Mouse (Mus musculus): Measurements from ENCODE around the gene Synj1. TPM values are rescaled to one million over a fixed set of nuclear protein-coding genes. Genes with fewer than 3 reads are reported as not detected.

Synj1 gene
- total and polyA plus RNA-seq, 3 experiments, result 21.2 to 28.9 (median 28.7) TPM

DNA sequence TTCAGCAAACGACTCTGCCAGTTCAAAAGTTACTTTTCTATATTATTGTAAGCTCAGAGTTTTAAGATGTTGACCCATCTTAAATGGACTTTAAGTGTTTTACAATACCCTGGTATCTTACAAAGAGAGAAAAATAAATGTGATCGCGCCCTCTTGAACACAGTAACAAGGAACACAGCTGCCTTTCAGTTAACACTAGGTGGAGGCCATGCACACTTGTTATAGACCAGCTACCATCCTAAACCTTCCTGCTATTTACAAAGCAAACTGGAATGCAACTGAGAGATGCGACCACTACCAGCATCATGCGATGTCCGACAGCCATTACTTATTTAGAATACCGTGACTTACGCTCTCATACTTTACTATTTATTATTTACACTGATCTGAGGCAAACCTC, 21.9 kb downstream of the Synj1 start:
- no peak overlapping the region for H3K9ac ChIP-seq (ENCODE audit: low read depth, low read length)
- TF ChIP-seq EP300 (IDR thresholded peaks at IDR 0.05; ENCODE audit: insufficient read depth, low read depth, low read length) (no peak), POLR2A (IDR thresholded peaks at IDR 0.05; ENCODE audit: insufficient read depth, low read depth, low read length) (no peak), CTCF (IDR thresholded peaks at IDR 0.05) (no peak)
- no peak overlapping the region for H3K27ac ChIP-seq
- DNase-seq, result no peak
- no peaks in the 10 kb centered on the region for H3K36me3 ChIP-seq (ENCODE audit: control insufficient read depth, insufficient read depth, low read length)
- H3K79me2 ChIP-seq (replicated peaks; ENCODE audit: control insufficient read depth, insufficient read depth, low read length), result no peaks in the 10 kb centered on the region
- H3K4me1 ChIP-seq (ENCODE audit: control insufficient read depth, insufficient read depth, low read length), result peaks cover 2% of the 10 kb centered on the region; the same call in 1 of the 2 replicates
- no peak overlapping the region for H3K4me3 ChIP-seq
- no peaks in the 10 kb centered on the region for H3K27me3 ChIP-seq (ENCODE audit: control insufficient read depth, insufficient read depth, low read length)
- whole genome bisulfite sequencing, result 94% methylated on average over 8 of the region's 8 CpGs
- intact Hi-C loops (cut with DNase I), result no loop called here

DNA sequence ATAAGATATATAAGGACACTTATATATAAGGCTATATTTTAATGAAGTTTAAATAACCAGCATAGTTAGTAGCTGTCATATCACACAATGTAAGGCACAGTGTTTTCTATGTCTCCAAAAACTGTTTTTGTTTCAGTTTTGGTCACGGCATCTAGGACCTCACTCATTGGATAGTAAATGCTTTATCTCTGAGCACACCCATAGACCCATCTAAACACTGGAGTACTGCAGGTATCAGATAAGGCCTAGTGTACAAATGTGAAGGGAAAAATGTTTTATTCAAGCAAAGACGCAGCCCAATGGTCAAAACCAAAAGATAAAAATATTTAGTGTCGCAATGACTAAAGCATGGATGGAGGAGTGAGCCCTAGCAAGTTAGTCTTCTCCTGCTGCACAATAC, 22.4 kb downstream of the Synj1 start:
- intact Hi-C loops (cut with DNase I), result no loop called here
- TF ChIP-seq EP300 (IDR thresholded peaks at IDR 0.05; ENCODE audit: insufficient read depth, low read depth, low read length) (no peak), POLR2A (IDR thresholded peaks at IDR 0.05; ENCODE audit: insufficient read depth, low read depth, low read length) (no peak), CTCF (IDR thresholded peaks at IDR 0.05) (no peak)

GRCm38 (mm10) chr16:90988039-90988438, 23.1 kb downstream of the Synj1 start:
- 87% methylated on average over 8 of the region's 8 CpGs for WGBS

More for the DNA sequence above, 22.4 kb downstream of the Synj1 start:
- no peaks in the 10 kb centered on the region for H3K36me3 ChIP-seq (ENCODE audit: control insufficient read depth, insufficient read depth, low read length)
- H3K4me3 ChIP-seq, result no peak overlapping the region
- no peak for DNase-seq
- H3K4me1 ChIP-seq (ENCODE audit: control insufficient read depth, insufficient read depth, low read length), result no peaks in the 10 kb centered on the region
- H3K27me3 ChIP-seq (ENCODE audit: control insufficient read depth, insufficient read depth, low read length), result no peaks in the 10 kb centered on the region
- H3K9ac ChIP-seq (ENCODE audit: low read depth, low read length), result no peak overlapping the region
- no peak overlapping the region for H3K27ac ChIP-seq
- no peaks in the 10 kb centered on the region for H3K79me2 ChIP-seq (replicated peaks; ENCODE audit: control insufficient read depth, insufficient read depth, low read length)
- 85% methylated on average over 3 of the region's 3 CpGs for whole genome bisulfite sequencing

DNA sequence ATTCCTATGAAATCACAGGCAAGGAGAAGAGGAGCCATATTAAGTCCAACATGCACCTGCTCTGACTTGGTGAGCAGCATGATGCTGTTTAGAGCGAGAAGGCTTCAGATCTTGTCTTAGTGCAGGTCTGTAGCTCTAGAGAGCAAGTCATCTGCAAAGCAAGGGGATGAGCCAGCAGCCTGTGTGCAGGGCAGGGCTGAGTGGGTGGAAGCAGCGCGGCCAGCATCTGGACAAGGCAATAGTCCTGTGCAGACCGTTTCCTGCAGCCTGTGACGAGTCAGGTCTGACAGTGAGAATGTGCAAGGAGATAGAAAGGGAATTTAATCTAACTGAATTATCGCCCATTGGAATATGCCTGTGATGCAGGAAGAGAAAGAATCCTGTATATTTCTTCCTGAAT, 40.1 kb downstream of the Synj1 start:
- no peak overlapping the region for H3K27ac ChIP-seq
- TF ChIP-seq POLR2A (IDR thresholded peaks at IDR 0.05; ENCODE audit: insufficient read depth, low read depth, low read length), result no peak
- no peak for TF ChIP-seq EP300 (IDR thresholded peaks at IDR 0.05; ENCODE audit: insufficient read depth, low read depth, low read length)
- TF ChIP-seq CTCF (IDR thresholded peaks at IDR 0.05), result no peak
- 71% methylated on average over 6 of the region's 6 CpGs for WGBS
- H3K27me3 ChIP-seq (ENCODE audit: control insufficient read depth, insufficient read depth, low read length), result no peaks in the 10 kb centered on the region
- H3K79me2 ChIP-seq (replicated peaks; ENCODE audit: control insufficient read depth, insufficient read depth, low read length), result no peaks in the 10 kb centered on the region
- DNase-seq, result no peak
- no peak overlapping the region for H3K9ac ChIP-seq (ENCODE audit: low read depth, low read length)
- no peaks in the 10 kb centered on the region for H3K4me1 ChIP-seq (ENCODE audit: control insufficient read depth, insufficient read depth, low read length)
- H3K4me3 ChIP-seq, result no peak overlapping the region
- H3K36me3 ChIP-seq (ENCODE audit: control insufficient read depth, insufficient read depth, low read length), result no peaks in the 10 kb centered on the region
- intact Hi-C loops (cut with DNase I), result no loop called here

More at GRCm38 (mm10) chr16:90988039-90988438, 23.1 kb downstream of the Synj1 start:
- no peak overlapping the region for H3K9ac ChIP-seq (ENCODE audit: low read depth, low read length)
- no peak overlapping the region for H3K4me3 ChIP-seq
- intact Hi-C loops (cut with DNase I), result no loop called here
- TF ChIP-seq CTCF (IDR thresholded peaks at IDR 0.05), result no peak
- TF ChIP-seq POLR2A (IDR thresholded peaks at IDR 0.05; ENCODE audit: insufficient read depth, low read depth, low read length), result no peak
- TF ChIP-seq EP300 (IDR thresholded peaks at IDR 0.05; ENCODE audit: insufficient read depth, low read depth, low read length), result no peak
- H3K79me2 ChIP-seq (replicated peaks; ENCODE audit: control insufficient read depth, insufficient read depth, low read length), result no peaks in the 10 kb centered on the region
- H3K27me3 ChIP-seq (ENCODE audit: control insufficient read depth, insufficient read depth, low read length), result no peaks in the 10 kb centered on the region
- no peaks in the 10 kb centered on the region for H3K36me3 ChIP-seq (ENCODE audit: control insufficient read depth, insufficient read depth, low read length)
- no peaks in the 10 kb centered on the region for H3K4me1 ChIP-seq (ENCODE audit: control insufficient read depth, insufficient read depth, low read length)
- DNase-seq, result no peak
- no peak overlapping the region for H3K27ac ChIP-seq

DNA sequence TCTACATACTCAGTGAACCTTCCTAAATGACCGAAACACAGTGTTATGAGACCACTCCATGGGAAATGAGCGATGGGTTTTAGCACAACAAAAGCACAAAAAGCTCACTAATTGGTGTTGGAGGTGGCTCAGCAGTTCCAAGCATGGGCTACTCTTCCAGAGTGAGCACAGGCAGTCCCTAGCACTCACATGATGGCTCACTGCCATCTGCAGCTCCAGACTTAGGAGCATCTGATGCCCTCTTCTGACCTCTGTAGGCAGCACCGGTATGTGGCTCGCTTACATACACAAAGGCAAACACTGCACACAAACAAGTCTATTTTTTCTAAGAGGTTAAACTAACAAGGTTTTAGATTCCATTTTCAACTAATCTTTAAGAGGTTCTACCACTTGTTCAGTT, 44.9 kb downstream of the Synj1 start:
- TF ChIP-seq EP300 (IDR thresholded peaks at IDR 0.05; ENCODE audit: insufficient read depth, low read depth, low read length) (no peak), POLR2A (IDR thresholded peaks at IDR 0.05; ENCODE audit: insufficient read depth, low read depth, low read length) (no peak), CTCF (IDR thresholded peaks at IDR 0.05) (no peak)
- 73% methylated on average over 4 of the region's 4 CpGs for WGBS
- intact Hi-C loops (cut with DNase I), result no loop called here
- no peak overlapping the region for H3K27ac ChIP-seq
- no peaks in the 10 kb centered on the region for H3K27me3 ChIP-seq (ENCODE audit: control insufficient read depth, insufficient read depth, low read length)
- H3K4me1 ChIP-seq (ENCODE audit: control insufficient read depth, insufficient read depth, low read length), result no peaks in the 10 kb centered on the region
- H3K4me3 ChIP-seq, result no peak overlapping the region
- no peak overlapping the region for H3K9ac ChIP-seq (ENCODE audit: low read depth, low read length)
- DNase-seq, result no peak
- H3K36me3 ChIP-seq (ENCODE audit: control insufficient read depth, insufficient read depth, low read length), result no peaks in the 10 kb centered on the region
- H3K79me2 ChIP-seq (replicated peaks; ENCODE audit: control insufficient read depth, insufficient read depth, low read length), result no peaks in the 10 kb centered on the region

- TF ChIP-seq CTCF (IDR thresholded peaks at IDR 0.05), result no peak
- no peak for DNase-seq
- no peak overlapping the region for H3K9ac ChIP-seq (ENCODE audit: low read depth, low read length)
- no peaks in the 10 kb centered on the region for H3K4me1 ChIP-seq (ENCODE audit: control insufficient read depth, insufficient read depth, low read length)
- WGBS, result 71% methylated on average over 10 of the region's 10 CpGs
- intact Hi-C loops (cut with DNase I), result no loop called here
- H3K27me3 ChIP-seq (ENCODE audit: control insufficient read depth, insufficient read depth, low read length), result no peaks in the 10 kb centered on the region
- no peaks in the 10 kb centered on the region for H3K79me2 ChIP-seq (replicated peaks; ENCODE audit: control insufficient read depth, insufficient read depth, low read length)
- H3K4me3 ChIP-seq, result no peak overlapping the region
- no peak overlapping the region for H3K27ac ChIP-seq
- H3K36me3 ChIP-seq (ENCODE audit: control insufficient read depth, insufficient read depth, low read length), result no peaks in the 10 kb centered on the region
Measured at GRCm38 (mm10) chr16:90964302-90964701, 46.8 kb downstream of the Synj1 start.

Data from heart, adult 2 months (tissue).